Mouse (Mus musculus) bone marrow macrophage, adult 2 months (primary cell): ENCODE data around the gene Dpf3.

Experiments
- CTCF ChIP-seq: IDR thresholded peaks from 2 replicates; pipeline ENCODE4 v1.5.1; 2012; ENCODE audit warnings: low read depth, mild to moderate bottlenecking, low read length, moderate library complexity
- POLR2A ChIP-seq: IDR thresholded peaks from 2 replicates; pipeline ENCODE4 v1.6.1; 2012; ENCODE audit warnings: mild to moderate bottlenecking, low read depth, low read length, borderline replicate concordance

- TF ChIP-seq CTCF (no peak), POLR2A (no peak)
These were observed 189.2 kb downstream of the Dpf3 start for GRCm38 (mm10) chr12:83298358-83298757.
